Mouse (Mus musculus) cerebellum, adult 2 months (tissue): ENCODE results near the gene Atxn2l.

Source experiments
- CTCF ChIP-seq: fragments of 200-500 bp; IDR thresholded peaks from 2 replicates; pipeline ENCODE4 v1.5.1; 2011; ENCODE audit warnings: low read depth, mild to moderate bottlenecking, control low read depth, low read length, moderate library complexity, borderline replicate concordance; ENCODE audit not compliant: insufficient read depth
- POLR2A ChIP-seq: fragments of 200-500 bp; IDR thresholded peaks from 2 replicates; pipeline ENCODE4 v1.6.1; 2011; ENCODE audit warnings: low read length, control low read depth, borderline replicate concordance; ENCODE audit not compliant: insufficient read depth

DNA sequence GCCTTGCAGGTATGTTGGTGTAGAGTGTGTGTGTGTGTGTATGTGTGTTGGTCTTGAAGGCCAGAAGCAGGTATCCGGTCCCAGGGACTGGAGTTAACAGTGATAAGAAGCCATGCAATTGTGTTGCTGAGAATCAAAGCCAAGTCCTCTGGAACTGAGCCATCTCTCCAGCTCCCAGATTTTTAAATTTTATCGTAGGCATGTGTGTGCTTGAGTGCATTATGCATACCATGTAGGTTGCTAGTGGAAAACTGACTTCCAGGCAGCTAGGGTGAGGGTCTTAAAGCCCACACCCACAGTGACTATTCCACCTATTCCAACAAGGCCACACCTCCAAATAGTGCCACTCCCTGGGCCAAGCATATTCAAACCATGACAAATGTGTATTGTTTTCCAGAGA, 1.7 kb upstream of the Atxn2l start:
- no peak for TF ChIP-seq POLR2A
- TF ChIP-seq CTCF = no peak
